Mouse (Mus musculus) monocyte, adult 2 months (primary cell): ENCODE measurements at regions not wholly inside any gene's neighbourhood (a gene's known extent, or its start where the extent isn't known, plus 50 kb on each side); places are given as distances from the start of the nearest gene placed in this dataset.

Experiments
- DNase-seq, 2 experiments: peaks; one replicate each; pipeline ENCODE4 v3.0.0; 2022; ENCODE audit warnings: low spot score in 2 of 2, low read depth in 1 of 2

- no peak for DNase-seq
These were observed 2144.2 kb upstream of the Lrrc6 start for GRCm38 (mm10) chr15:68644862-68645261.

GRCm38 (mm10) chr15:68635633-68636032 lies 2134.9 kb upstream of the Lrrc6 start:
- DNase-seq = no peak

GRCm38 (mm10) chr15:68626976-68627375 lies 2126.3 kb upstream of the Lrrc6 start:
- no peak for DNase-seq

GRCm38 (mm10) chr15:68624831-68625230 lies 2124.1 kb upstream of the Lrrc6 start:
- DNase-seq = no peak

GRCm38 (mm10) chr15:68620417-68621214 lies 2119.9 kb upstream of the Lrrc6 start:
- DNase-seq = no peak

- no peak for DNase-seq
These were observed 2105.5 kb upstream of the Lrrc6 start for GRCm38 (mm10) chr15:68606110-68606791.

GRCm38 (mm10) chr15:68605478-68605877 lies 2104.8 kb upstream of the Lrrc6 start:
- DNase-seq = no peak

- DNase-seq = no peak
These were observed 2081.5 kb upstream of the Lrrc6 start for GRCm38 (mm10) chr15:68582177-68582576.

GRCm38 (mm10) chr15:68579486-68579885 lies 2078.8 kb upstream of the Lrrc6 start:
- DNase-seq = no peak

- DNase-seq = no peak
These were observed 2059.9 kb upstream of the Lrrc6 start for GRCm38 (mm10) chr15:68560654-68561053.

- DNase-seq = no peak
These were observed 2055.4 kb upstream of the Lrrc6 start for GRCm38 (mm10) chr15:68556133-68556532.

GRCm38 (mm10) chr15:68536055-68536325 lies 2035.3 kb upstream of the Lrrc6 start:
- DNase-seq = no peak

- DNase-seq = no peak
These were observed 2034.8 kb upstream of the Lrrc6 start for GRCm38 (mm10) chr15:68535297-68536054.

- no peak for DNase-seq
These were observed 2020.0 kb upstream of the Lrrc6 start for GRCm38 (mm10) chr15:68520759-68521158.

GRCm38 (mm10) chr15:68512431-68512830 lies 2011.7 kb upstream of the Lrrc6 start:
- no peak for DNase-seq

- no peak for DNase-seq
These were observed 2007.5 kb upstream of the Lrrc6 start for GRCm38 (mm10) chr15:68508190-68508589.

- no peak for DNase-seq
These were observed 2005.4 kb upstream of the Lrrc6 start for GRCm38 (mm10) chr15:68506093-68506492.

- DNase-seq = no peak
These were observed 1995.7 kb upstream of the Lrrc6 start for GRCm38 (mm10) chr15:68496438-68496837.

GRCm38 (mm10) chr15:68484789-68485188 lies 1984.1 kb upstream of the Lrrc6 start:
- DNase-seq = no peak

- DNase-seq = no peak
These were observed 1977.0 kb upstream of the Lrrc6 start for GRCm38 (mm10) chr15:68477745-68478144.

- no peak for DNase-seq
These were observed 1971.2 kb upstream of the Lrrc6 start for GRCm38 (mm10) chr15:68471928-68472327.

- DNase-seq = no peak
These were observed 1962.1 kb upstream of the Lrrc6 start for GRCm38 (mm10) chr15:68462851-68463250.
